Mouse (Mus musculus) ZHBTc4 (cell line): ENCODE data around the gene Vmn1r84.

Experiments used
- DNase-seq: peaks from one replicate; pipeline ENCODE4 v3.0.0-alpha.2; 2011; ENCODE audit warnings: low read depth, low spot score

Gene Vmn1r84

GRCm38 (mm10) chr7:12369173-12369572, at the start of gene Vmn1r84:
Vmn1r84 (minus strand) TSS chr7:12369273.
- DNase-seq = no peak

- DNase-seq = no peak
Observed at GRCm38 (mm10) chr7:12329381-12329780, 39.7 kb downstream of the Vmn1r84 start, which contains the start of gene Vmn1r83. Vmn1r83 (minus strand) TSS chr7:12329481.
